Mouse (Mus musculus) G1E (cell line): ENCODE results near the gene Asb15. TPM values are rescaled to one million over a fixed set of nuclear protein-coding genes. Genes with fewer than 3 reads are reported as not detected.

ENCODE experiments used
- ATAC-seq: 2 replicates; pipeline ENCODE4 v1.8.0; 2016; ENCODE audit warnings: mild to moderate bottlenecking; ENCODE audit not compliant: insufficient number of reproducible peaks, poor library complexity, low FRiP score, severe bottlenecking; ENCODE audit errors: extremely low read depth
- DNase-seq: peaks from one replicate; pipeline ENCODE4 v3.0.0; 2012; ENCODE audit warnings: low spot score
- H3K27me3 ChIP-seq: 2 replicates; pipeline ENCODE4 v1.6.1; 2012; ENCODE audit warnings: mild to moderate bottlenecking, low read length, inconsistent platforms; ENCODE audit not compliant: insufficient read depth
- H3K36me3 ChIP-seq: replicated peaks from 2 replicates; pipeline ENCODE3; 2012; ENCODE audit warnings: mild to moderate bottlenecking, inconsistent platforms
- H3K4me1 ChIP-seq: 2 replicates; pipeline ENCODE4 v1.6.1; 2012; ENCODE audit warnings: low read depth, low read length, inconsistent platforms, mixed read lengths; ENCODE audit not compliant: insufficient read depth
- H3K4me3 ChIP-seq: 2 replicates; pipeline ENCODE4 v1.5.1; 2012; ENCODE audit warnings: low read depth, mild to moderate bottlenecking, inconsistent platforms, low read length, moderate library complexity, mixed read lengths
- H3K9me3 ChIP-seq: replicated peaks from 2 replicates; pipeline ENCODE4 v1.6.1; 2012; ENCODE audit warnings: inconsistent platforms
- CTCF ChIP-seq: IDR thresholded peaks from 2 replicates; pipeline ENCODE4 v1.5.1; 2012; ENCODE audit warnings: low read depth, low read length, inconsistent platforms, mixed read lengths
- GATA1 ChIP-seq: IDR thresholded peaks from 2 replicates; pipeline ENCODE4 v1.6.1; 2012; ENCODE audit warnings: borderline replicate concordance, low read length, inconsistent platforms, mixed read lengths
- GATA2 ChIP-seq: IDR thresholded peaks from 2 replicates; pipeline ENCODE4 v1.6.1; 2012; ENCODE audit warnings: low read depth, low read length, inconsistent platforms, borderline replicate concordance
- POLR2AphosphoS5 ChIP-seq: IDR thresholded peaks from 2 replicates; pipeline ENCODE4 v1.6.1; 2012; ENCODE audit warnings: low read depth, low read length, inconsistent platforms; ENCODE audit not compliant: insufficient replicate concordance
- TAL1 ChIP-seq: conservative IDR thresholded peaks from 2 replicates; pipeline ENCODE4 v1.6.1; 2012; ENCODE audit warnings: low read depth, low read length, inconsistent platforms, mixed read lengths
- polyA plus RNA-seq: library from polyadenylated mRNA; stranded (reverse); fragments of >175 nt; gene quantifications from 2 replicates; pipeline ENCODE4 v1.2.3, GENCODE M21; 2012
- total RNA-seq, 2 experiments: library from RNA; stranded (forward) in 1 of 2; stranded (reverse) in 1 of 2; fragments of 200-1000 nt in 1 of 2; fragments of >200 nt in 1 of 2; fragmentation: Nextera tagmentation in 1 of 2; gene quantifications; 2 replicates each; pipeline ENCODE4 v1.2.3; 2014 to 2017

Asb15 gene
- total and polyA plus RNA-seq, 3 experiments, result 0.05 TPM; not detected in 2

- H3K27me3 ChIP-seq, result no peaks in the 10 kb centered on the region
- no peaks in the 10 kb centered on the region for H3K36me3 ChIP-seq
- no peak for DNase-seq
- no peak overlapping the region for H3K4me3 ChIP-seq
- no peaks in the 10 kb centered on the region for H3K9me3 ChIP-seq
- peaks cover 2% of the 10 kb centered on the region; the same call in 1 of the 2 replicates for H3K4me1 ChIP-seq
- ATAC-seq, result no peak
- TF ChIP-seq GATA2 (no peak), POLR2AphosphoS5 (no peak), CTCF (no peak), TAL1 (no peak), GATA1 (no peak)
Measured at GRCm38 (mm10) chr6:24542393-24542792, 14.4 kb downstream of the Asb15 start.

- H3K4me1 ChIP-seq, result peaks cover 2% of the 10 kb centered on the region; the same call in 1 of the 2 replicates
- TF ChIP-seq POLR2AphosphoS5, result no peak
- no peak for TF ChIP-seq GATA2
- no peak for TF ChIP-seq GATA1
- no peak for TF ChIP-seq TAL1
- TF ChIP-seq CTCF, result no peak
- H3K36me3 ChIP-seq, result no peaks in the 10 kb centered on the region
- no peak for ATAC-seq
- no peaks in the 10 kb centered on the region for H3K9me3 ChIP-seq
- no peaks in the 10 kb centered on the region for H3K27me3 ChIP-seq
- H3K4me3 ChIP-seq, result no peak overlapping the region
- no peak for DNase-seq
Measured at GRCm38 (mm10) chr6:24543119-24543591, 15.2 kb downstream of the Asb15 start.

- DNase-seq (no peak), ATAC-seq (no peak)
- no peak for TF ChIP-seq GATA1
- TF ChIP-seq CTCF, result no peak
- no peak for TF ChIP-seq TAL1
- TF ChIP-seq POLR2AphosphoS5, result no peak
- no peak for TF ChIP-seq GATA2
- no peak overlapping the region for H3K4me3 ChIP-seq
- H3K27me3 ChIP-seq, result no peaks in the 10 kb centered on the region
- H3K36me3 ChIP-seq, result no peaks in the 10 kb centered on the region
- no peaks in the 10 kb centered on the region for H3K9me3 ChIP-seq
- H3K4me1 ChIP-seq, result no peaks in the 10 kb centered on the region
Measured at GRCm38 (mm10) chr6:24546716-24547420, 18.9 kb downstream of the Asb15 start.

- H3K4me3 ChIP-seq, result no peak overlapping the region
- no peaks in the 10 kb centered on the region for H3K27me3 ChIP-seq
- no peaks in the 10 kb centered on the region for H3K36me3 ChIP-seq
- ATAC-seq (no peak), DNase-seq (no peak)
- H3K4me1 ChIP-seq, result no peaks in the 10 kb centered on the region
- TF ChIP-seq TAL1 (no peak), GATA2 (no peak), POLR2AphosphoS5 (no peak), GATA1 (no peak), CTCF (no peak)
- no peaks in the 10 kb centered on the region for H3K9me3 ChIP-seq
Measured at GRCm38 (mm10) chr6:24549801-24550200, 21.9 kb downstream of the Asb15 start.

- Histone ChIP-seq H3K27me3 (no peaks in the 10 kb centered on the region), H3K9me3 (no peaks in the 10 kb centered on the region), H3K36me3 (no peaks in the 10 kb centered on the region), H3K4me1 (no peaks in the 10 kb centered on the region), H3K4me3 (no peak overlapping the region)
- TF ChIP-seq POLR2AphosphoS5 (no peak), TAL1 (no peak), GATA1 (no peak), GATA2 (no peak)
- ATAC-seq, result no peak
- no peak for DNase-seq
Measured at GRCm38 (mm10) chr6:24552046-24552445, 24.1 kb downstream of the Asb15 start.

- peaks cover 2% of the 10 kb centered on the region; the same call in 1 of the 2 replicates for H3K27me3 ChIP-seq
- ATAC-seq (no peak), DNase-seq (no peak)
- no peak overlapping the region for H3K4me3 ChIP-seq
- H3K4me1 ChIP-seq, result no peaks in the 10 kb centered on the region
- no peak for TF ChIP-seq GATA1
- no peak for TF ChIP-seq POLR2AphosphoS5
- TF ChIP-seq GATA2, result no peak
- no peak for TF ChIP-seq CTCF
- no peak for TF ChIP-seq TAL1
- no peaks in the 10 kb centered on the region for H3K36me3 ChIP-seq
- no peaks in the 10 kb centered on the region for H3K9me3 ChIP-seq
Measured at GRCm38 (mm10) chr6:24554427-24555086, 26.6 kb downstream of the Asb15 start.
